Mouse (Mus musculus) brain, embryonic 18.5 days (tissue): ENCODE measurements around the gene Gm10577.
A peak's percentile ranks its signal among the peaks of the same experiment; 100 is the strongest.

Source experiments
- DNase-seq: peaks from one replicate; pipeline ENCODE4 v3.0.0-alpha.2; 2012; ENCODE audit warnings: low read depth, low spot score

Gm10577 gene

DNA sequence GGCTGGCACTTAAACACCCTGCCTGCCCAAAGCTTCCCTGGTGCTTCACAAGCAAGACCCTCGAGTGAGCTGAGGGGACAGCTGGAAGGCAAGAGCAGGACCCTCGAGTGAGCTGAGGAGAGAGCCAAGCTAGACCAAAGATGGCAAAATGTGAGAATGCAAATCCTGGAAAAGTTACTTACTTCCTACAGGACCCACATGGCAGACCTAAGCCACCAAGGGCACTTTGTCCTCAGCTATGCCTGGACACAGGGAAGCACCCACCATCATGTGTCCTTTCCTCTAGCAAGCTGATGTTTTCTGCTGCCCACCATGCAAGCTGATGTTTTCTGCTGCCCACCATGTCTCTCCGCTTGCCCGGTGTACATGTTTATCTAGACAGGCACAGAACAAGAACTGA lies at the start of gene Gm10577:
Gene Gm10577, minus strand, starts transcription at position 101 of the 400 bp plus-strand sequence.
- DNase-seq, result no peak

DNA sequence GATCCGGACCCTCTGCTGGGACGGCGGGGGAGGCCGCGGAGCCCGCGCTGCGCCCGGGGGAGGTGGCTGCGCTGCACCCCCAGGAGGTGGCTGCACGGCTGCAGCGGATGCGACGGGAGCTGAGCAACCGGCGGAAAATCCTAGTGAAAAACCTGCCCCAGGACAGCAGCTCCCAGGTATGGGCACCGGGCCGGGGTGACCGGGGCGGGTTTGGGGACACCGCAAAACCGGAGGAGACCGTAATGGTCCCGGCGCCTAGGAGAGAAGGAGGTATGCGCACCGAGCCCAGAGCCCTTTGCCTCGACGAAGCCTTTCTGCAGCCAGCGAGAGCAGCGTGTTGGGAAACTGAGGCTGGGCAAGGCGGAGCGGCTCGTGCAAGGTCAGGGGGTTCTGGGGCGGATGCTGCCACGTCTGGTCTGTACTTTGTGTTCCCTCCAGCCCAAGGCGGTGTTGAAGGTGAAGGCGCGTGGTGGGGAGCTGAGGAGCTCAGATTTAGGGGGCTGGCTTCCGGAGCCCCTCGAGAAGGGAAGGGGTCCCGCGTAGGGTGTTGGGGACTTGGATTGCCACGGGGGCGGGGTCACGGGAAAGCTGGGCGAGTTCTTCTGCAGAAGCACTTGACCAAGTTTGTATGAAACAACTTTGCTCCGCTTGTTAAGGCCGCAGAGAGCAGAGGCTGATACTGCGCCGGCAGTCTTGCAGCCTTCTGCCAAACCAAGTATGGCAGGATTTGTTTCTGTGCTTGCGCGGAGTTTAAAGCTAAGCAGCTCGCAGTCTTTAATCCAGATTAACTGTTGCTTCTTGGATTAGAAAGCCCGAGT lies 48.9 kb upstream of the Gm10577 start:
- no peak for DNase-seq

DNA sequence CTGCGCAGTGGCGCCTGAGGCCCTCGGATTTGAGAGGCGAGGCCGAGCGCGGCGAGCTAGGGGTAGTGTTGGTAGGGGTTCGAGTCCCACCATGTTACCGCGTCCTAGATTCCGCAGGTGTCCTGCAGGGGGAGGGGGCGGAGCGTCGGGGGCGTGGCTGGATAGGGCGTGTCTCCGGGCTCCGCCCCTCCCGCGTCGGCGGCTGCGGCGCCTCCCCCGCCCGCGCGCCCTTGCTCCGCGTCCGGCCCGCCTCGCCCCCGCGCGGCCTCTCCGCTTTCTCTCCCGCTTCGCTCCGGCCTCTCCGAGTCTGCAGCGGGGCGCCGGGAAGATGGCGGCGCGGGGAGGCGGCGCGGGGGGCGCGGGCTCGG lies 48.3 kb upstream of the Gm10577 start, which contains the start of gene Raver2:
Gene Raver2, plus strand, starts transcription at position 198 of the 368 bp plus-strand sequence.
- no peak for DNase-seq

DNA sequence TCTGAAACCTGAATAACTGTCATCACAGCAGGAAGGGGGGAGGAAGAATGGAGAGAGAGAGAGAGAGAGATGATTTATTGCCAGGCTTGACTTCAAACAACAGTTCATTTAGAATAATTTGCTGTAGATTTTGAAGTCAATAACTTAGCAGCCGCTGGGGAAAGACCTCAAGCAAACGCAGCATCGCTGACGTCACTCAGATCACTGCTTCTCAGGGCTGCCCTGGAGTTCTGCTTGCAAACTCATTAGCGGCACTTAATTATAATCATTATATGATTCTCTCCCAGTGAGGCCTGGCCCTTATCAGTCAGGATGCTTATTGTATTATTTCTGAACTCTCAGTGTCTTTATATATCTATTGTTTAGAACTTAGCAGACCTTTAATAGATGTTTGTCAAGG lies 45.9 kb upstream of the Gm10577 start:
- no peak for DNase-seq

DNA sequence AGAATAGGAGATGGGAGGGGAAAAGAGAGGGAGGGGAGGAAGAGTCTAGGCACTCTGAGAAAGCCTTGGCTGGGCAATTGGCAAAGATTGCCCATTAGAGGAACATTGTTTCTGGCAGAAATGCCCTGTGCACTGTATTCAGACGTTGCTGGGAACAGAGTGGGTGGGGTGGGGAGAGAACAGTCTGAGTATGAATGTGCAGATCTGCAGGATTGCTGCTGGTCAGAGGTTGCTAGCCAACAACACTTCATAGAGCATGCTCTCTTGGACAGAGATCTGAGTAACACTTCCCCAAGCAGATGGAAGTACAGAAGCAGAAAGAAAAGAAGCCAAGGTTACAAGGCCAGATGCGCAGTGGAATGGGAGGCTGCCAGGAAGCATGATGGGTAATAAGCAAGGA lies 41.6 kb upstream of the Gm10577 start:
- DNase-seq, result no peak

DNA sequence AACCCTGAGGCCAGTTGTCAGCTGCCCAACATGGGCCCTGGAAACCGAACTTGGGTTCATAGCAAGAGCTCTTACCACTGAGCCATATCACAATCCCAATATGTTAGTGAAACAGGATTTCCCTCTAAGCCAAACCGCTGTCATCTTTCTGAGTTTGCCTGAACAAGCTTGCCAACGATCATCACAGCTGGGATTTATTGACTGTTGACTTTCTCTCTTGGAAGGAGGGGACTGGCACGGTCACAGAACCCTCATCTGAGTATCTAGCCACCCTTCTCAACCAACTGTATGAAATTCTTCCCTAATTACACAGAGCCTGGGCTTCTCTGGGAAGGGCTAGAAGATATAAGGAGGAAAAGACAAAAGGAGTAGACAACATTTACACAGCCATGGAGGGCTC lies 26.1 kb upstream of the Gm10577 start:
- DNase-seq, result no peak

DNA sequence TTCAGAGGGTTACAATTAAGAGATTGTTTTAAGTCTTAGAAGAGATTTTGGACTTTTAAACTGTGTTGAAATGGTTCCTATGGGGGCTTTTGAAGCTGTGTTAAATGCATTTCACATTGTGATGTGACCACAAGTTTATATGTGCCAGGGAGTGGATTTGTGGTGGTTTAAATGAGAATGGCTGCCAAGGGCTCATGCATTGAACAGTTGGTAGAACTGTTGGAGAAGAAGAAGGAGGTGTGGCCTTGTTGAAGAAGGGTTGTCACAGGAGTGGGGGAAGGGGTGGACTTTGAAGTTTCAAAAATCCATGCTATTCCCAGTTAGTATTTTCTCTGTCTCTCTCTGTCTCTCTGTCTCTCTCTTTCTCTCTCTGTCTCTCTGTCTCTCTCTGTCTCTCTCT lies 23.7 kb upstream of the Gm10577 start:
- no peak for DNase-seq

DNA sequence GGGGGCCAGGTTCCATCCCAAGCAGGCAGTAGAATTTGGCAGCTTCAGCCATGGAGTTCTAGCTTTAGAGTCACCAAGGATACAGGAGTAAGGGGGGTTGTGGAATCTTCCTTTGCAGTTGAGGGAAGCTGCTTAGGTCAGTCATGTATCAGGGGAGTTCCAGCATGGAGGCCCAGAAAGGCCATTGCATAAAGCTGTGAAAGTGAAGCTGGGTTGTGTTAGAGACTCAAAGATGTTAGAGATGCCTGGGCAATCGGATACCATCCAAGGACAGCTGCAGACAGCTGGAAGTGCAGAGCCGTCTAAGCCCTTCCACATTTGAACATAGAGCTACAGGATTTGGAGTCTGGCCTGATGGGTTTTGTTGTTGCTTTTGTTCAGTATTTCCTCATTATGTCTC lies 23.2 kb upstream of the Gm10577 start:
- DNase-seq, result no peak

DNA sequence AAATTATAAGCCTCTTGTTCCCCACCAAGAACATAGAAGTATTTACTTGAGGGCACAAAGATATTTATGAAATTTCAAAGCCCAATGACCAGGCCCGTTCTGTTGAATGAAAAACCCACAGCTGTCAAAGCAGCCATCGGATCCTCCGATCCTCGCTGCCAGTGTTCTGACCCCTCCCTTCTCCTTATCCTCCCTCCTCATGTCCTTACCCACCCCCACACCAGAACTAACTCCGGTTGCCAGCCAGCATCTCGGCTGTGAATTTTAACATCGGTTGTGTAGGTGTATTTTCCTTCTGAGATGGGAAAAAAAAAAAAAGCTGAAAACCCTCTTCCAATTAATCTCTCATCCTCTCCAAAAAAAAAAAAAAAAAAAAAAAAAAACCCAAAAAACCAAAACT lies 16.7 kb upstream of the Gm10577 start:
- no peak for DNase-seq

DNA sequence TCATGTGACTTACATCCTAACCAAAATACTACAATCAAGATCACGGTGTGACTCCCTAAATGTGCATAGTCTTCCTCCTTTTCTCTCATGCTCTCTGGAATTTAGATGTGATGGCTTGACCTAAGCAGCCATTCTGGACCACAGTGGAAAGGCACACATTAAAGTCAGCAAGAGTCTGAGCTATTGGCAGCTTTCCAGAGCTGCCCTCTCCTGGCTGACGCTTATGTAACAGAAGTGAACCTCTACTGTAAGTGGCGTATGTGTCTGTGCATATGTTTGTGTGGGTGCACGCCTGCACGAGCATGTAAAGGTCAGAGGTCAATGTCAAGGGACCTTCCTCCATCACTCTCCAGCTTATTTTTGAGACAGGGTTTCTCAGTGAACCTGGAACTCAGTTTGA lies 14.6 kb upstream of the Gm10577 start:
- DNase-seq, result no peak

DNA sequence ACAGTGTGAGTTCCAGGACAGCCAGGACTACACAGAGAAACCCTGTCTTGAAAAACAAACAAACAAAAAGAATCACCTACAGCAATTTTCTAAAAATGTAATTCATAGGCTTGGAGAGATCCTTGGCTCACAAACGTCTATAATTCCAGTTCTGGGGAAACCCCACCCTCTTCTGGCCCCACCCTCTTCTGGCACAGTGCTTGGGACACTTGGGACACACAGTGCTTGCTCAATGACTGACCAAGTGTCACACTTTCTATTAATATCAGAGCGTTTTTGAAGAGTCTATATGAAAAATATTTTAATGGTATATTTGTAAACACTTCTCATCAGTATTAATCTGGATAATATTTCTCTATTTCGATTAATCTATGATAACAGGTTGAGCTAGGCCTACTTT lies 12.6 kb upstream of the Gm10577 start:
- no peak for DNase-seq

DNA sequence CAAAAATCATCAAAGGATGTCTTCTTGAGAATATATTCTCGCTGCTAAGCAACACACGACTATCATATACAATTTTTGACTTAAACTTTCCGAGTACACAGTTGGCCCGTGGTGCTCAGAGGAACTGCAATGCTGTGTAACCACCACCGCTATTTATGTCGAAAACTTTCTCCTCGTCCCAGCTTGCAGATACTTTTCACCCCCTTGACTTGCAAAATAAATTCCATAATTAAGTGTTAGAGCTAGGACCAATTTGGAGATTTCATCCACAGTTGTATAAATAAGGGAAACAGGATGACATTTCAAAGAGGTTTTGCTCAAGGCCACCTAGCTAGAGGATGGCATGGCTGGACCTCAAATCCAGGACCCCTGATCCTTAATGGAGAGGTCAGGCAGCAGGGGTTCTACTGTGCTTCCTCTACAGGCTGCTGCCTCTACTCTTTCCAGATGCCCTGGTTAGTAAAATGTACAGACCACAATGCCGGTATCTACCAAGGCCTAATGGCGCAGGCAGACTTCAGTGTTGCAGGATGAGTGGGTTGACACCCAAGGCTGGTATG lies 7.4 kb upstream of the Gm10577 start:
- no peak for DNase-seq

DNA sequence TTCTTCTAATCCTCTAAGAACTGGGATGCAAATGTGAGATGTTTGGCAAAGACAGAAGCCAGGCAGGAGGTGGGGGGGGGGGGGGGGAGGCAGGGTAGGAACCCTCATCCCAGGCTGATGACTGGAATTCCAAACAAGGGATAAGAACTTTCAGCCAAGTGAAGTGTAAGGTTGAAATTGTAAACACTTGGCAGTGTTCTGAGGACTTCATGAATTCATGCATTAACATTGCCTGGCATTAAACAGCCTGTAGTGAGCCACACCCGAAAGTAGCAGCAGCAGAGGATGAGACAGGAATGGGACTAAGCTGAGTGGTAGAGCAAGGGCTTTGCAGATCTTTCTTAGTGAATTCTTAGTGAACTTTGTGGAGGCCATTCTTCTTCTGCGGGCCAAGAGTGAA lies 6.5 kb upstream of the Gm10577 start:
- peak; percentile 14 for DNase-seq

DNA sequence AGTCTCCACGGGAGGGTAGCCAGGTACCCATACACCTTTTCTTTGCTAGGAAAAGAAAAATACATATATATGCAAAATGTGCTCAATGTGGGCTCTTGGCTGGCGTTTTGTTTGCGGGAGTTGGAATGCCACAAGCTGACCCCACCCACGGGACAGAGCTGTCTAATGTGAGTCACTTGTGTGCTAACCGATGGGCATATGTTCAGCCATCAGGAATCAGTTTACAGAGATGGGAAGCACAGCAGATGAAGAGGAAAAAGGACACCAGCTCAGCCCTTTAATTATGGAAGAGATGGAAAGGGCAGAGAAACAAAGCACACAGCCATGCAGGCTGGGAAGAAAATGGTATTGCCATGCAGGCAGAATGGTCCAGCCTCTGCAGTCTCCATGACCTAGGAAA lies 6.1 kb upstream of the Gm10577 start:
- no peak for DNase-seq

DNA sequence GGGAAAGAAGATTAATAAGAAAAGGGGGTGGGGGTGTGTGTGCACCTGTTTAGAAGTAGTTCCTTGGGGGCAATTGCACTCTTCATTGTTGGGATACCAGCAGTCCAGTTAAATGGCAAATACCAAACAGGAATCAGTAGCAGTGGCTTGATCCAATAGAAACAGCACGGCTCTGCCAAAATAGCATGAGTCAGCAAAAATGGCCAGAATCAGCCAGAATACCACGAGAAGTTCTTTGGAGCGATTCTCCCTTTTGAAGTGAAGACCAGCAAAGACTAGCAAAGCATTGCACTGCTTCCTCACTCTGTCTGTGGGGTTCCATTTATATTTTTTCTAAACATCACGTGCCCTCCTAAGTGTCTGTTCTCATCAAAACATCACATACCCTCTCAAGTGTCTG lies 2.7 kb downstream of the Gm10577 start:
- DNase-seq, result no peak

DNA sequence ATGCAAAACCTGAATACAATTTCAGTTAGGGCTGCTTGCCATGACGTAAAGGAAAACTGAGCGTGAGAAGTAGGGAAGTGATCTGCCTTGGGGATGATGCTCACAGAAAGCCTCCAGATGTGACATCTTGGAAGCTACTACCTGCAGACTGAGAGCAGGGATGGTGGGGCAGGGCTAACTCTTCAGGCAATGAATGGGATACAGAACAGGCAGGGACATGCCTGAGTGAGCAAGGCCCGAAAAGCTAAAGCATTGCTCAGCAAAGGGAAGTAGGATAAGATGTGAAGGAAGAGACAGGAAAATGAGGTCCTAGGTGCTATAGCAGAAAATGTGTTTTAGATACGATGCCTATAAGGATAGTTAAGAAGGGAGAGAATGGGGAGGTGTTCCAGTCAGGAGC lies 11.4 kb downstream of the Gm10577 start:
- no peak for DNase-seq

DNA sequence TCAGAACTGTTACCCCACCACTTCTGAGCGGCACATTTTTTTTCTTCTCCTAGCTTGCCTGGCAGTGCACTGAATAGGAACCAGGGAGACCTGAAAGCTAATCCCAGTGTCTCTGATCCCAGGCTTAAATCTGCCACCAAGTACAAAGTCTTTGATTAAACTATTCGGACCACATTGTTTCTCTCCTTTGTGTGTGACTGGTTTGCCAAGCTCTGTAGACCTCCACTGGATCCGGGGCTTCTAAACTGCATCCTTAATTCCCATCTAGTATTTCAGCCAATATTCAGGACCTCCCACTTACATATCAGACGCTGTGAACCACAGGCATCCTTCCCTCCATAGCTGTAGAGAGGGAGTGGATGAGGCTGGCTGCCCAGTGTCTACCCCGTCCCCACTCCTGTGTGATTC lies 12.1 kb downstream of the Gm10577 start:
- no peak for DNase-seq

DNA sequence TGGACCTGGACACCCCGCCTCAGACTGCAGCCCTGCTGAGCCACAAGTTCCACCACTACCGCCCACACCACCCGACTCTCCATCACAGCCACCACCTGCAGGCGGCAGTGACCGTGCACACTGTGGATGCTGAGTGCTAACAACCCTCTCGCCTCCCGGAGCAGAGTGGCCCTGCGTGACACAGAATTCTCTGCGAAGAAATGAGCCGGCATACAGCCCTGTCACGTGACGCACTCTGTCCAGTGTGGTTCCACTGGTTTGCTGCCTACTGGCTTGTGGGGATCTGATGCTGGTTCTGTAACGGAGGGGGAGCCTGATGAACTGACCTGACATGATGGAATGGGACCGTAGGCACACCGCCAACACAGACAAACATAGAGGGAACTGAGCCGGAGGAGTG lies 17.5 kb downstream of the Gm10577 start:
- no peak for DNase-seq

DNA sequence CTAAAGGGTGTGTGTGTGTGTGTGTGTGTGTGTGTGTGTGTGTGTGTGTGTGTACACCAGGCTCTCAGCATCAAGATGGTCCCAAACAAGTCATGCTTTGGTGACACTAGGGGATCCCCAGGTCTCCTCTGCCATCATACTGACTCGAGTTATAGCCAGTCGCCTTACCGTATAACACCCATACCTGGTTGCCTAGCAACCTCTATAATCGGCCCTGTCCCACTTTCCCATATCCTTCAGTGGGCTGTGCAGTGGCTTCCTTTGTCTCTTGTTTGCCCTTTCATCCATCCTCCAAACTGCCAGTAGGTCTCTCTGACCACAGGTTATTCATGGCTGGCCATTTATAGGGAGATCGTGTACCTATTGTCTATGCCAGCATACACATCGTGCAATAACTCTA lies 19.4 kb downstream of the Gm10577 start:
- no peak for DNase-seq

DNA sequence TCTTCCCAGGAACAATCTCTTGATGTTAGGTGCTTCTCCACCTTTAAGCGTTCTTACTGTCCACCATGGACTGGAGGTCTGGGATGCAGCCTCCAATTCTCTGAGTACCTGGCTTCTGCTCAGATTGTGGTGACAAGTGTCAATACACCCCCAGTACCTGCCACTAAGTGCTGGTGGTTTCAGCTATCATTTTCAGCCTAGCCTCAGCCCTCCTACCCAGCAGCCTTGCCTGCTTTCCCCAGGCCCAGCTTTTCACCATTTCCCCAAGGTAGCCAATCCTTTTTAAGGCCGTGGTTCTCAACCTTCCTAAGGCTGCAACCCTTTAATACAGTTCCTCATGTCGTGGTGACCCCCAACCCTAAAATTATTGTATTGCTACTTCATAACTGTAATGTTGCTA lies 19.9 kb downstream of the Gm10577 start:
- no peak for DNase-seq

DNA sequence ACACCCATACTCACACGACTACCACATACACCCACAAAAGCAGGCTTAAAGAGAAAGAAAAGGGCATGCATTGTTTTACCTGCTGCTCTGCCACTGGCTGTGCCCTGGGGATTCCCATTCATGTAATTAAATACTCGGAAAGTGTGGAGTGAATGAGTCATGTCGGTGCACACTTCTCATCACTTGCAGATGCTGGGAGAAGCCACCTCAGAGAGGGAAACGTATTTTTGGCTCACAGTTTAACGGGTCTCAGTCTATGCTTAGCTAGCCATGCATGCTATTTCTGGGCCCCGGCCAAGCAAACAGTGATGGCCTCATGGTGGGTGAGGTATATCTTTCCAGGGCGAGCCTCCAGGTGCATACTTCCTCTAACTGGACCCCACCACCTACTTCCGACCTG lies 21.6 kb downstream of the Gm10577 start:
- DNase-seq, result no peak

DNA sequence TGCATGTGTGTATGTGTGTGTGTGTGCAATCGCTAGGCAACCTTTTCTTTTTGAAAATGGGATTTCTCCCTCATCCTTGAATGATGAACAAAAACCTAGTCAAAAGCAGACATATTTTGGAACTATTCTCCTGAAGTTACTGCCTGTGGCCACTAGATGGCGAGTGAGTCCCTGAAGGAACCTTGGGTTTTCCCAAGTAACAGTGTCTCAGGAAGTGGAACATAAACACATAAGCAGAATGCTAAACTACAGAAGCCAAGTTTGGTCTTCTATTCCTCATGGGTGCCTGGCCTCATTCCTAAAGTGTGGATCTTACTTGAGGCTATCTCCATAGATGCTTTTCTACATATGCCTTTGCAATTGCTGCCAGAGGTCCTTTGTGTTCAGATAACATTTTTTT lies 22.4 kb downstream of the Gm10577 start:
- no peak for DNase-seq

DNA sequence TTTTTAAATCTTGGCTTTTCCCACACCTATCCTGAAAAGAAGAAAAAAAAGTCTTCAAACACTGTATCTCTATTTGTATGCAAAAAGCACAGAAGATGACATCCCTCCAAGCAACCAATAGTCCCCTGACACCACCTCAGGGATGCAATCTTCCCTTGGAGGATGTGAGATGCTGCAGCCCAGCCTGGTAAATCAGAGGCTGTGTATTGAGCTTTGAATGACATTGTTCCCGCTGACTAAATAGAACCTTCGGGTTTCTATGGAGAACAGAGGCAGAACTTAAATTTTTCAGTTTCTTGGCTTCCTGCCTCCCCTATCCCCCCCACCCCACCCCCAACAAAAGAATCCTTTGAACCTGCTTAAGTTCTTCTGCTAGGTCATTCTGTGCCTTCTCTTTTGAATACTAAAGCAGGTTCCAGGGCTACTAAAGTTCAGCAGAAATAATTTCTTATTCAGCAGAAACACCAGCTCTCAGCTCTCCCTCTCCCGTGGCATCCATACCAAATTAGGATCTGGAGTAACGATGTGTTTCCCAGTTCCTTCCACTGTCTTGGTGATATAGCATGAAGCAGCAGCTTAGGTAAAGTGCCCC lies 24.3 kb downstream of the Gm10577 start:
- DNase-seq, result no peak
